Mouse (Mus musculus): Measurements from ENCODE around the gene Cept1. TPM values are rescaled to one million over a fixed set of nuclear protein-coding genes. Genes with fewer than 3 reads are reported as not detected.

Cept1 gene
- polyA plus RNA-seq, 1 experiment from 2014 or later: 57.4 TPM

- H3K4me3 ChIP-seq (ENCODE audit: low read depth, low read length): no peak overlapping the region
- WGBS: 90% methylated on average over 8 of the region's 8 CpGs
These were observed 54.4 kb downstream of the Cept1 start for GRCm38 (mm10) chr3:106493202-106493601.

GRCm38 (mm10) chr3:106492723-106493122 lies 54.9 kb downstream of the Cept1 start:
- Histone ChIP-seq H3K4me2 (ENCODE audit: low read depth, low read length) (no peak overlapping the region), H3K27ac (replicated peaks; ENCODE audit: low read depth, low read length) (no peak overlapping the region), H3K4me3 (ENCODE audit: low read depth, low read length) (no peak overlapping the region), H3K27me3 (ENCODE audit: control insufficient read depth, insufficient read depth, low read length) (no peaks in the 10 kb centered on the region), H3K9ac (replicated peaks; ENCODE audit: low read length) (no peak overlapping the region), H3K36me3 (replicated peaks; ENCODE audit: control insufficient read depth, insufficient read depth, low read depth, low read length) (no peaks in the 10 kb centered on the region), H3K9me3 (replicated peaks; ENCODE audit: control insufficient read depth, low read length) (no peaks in the 10 kb centered on the region), H3K4me1 (ENCODE audit: control insufficient read depth, insufficient read depth, low read length) (no peaks in the 10 kb centered on the region)
- ATAC-seq (replicated peaks; ENCODE audit: insufficient number of reproducible peaks, low FRiP score, low TSS enrichment, low read depth) (no peak), DNase-seq (ENCODE audit: low spot score) (no peak)
- 82% methylated on average over 1 of the region's 1 CpGs for WGBS

More at GRCm38 (mm10) chr3:106493202-106493601, 54.4 kb downstream of the Cept1 start:
- Histone ChIP-seq H3K27ac (replicated peaks; ENCODE audit: low read depth, low read length) (no peak overlapping the region), H3K9me3 (replicated peaks; ENCODE audit: control insufficient read depth, low read length) (no peaks in the 10 kb centered on the region), H3K4me1 (ENCODE audit: control insufficient read depth, insufficient read depth, low read length) (no peaks in the 10 kb centered on the region), H3K36me3 (replicated peaks; ENCODE audit: control insufficient read depth, insufficient read depth, low read depth, low read length) (no peaks in the 10 kb centered on the region), H3K9ac (replicated peaks; ENCODE audit: low read length) (no peak overlapping the region), H3K4me2 (ENCODE audit: low read depth, low read length) (no peak overlapping the region), H3K27me3 (ENCODE audit: control insufficient read depth, insufficient read depth, low read length) (no peaks in the 10 kb centered on the region)
- DNase-seq (ENCODE audit: low spot score) (no peak), ATAC-seq (replicated peaks; ENCODE audit: insufficient number of reproducible peaks, low FRiP score, low TSS enrichment, low read depth) (no peak)

- Histone ChIP-seq H3K9ac (replicated peaks; ENCODE audit: low read length) (no peak overlapping the region), H3K27ac (replicated peaks; ENCODE audit: low read depth, low read length) (no peak overlapping the region), H3K27me3 (ENCODE audit: control insufficient read depth, insufficient read depth, low read length) (no peaks in the 10 kb centered on the region), H3K4me1 (ENCODE audit: control insufficient read depth, insufficient read depth, low read length) (no peaks in the 10 kb centered on the region), H3K4me2 (ENCODE audit: low read depth, low read length) (no peak overlapping the region), H3K9me3 (replicated peaks; ENCODE audit: control insufficient read depth, low read length) (no peaks in the 10 kb centered on the region), H3K36me3 (replicated peaks; ENCODE audit: control insufficient read depth, insufficient read depth, low read depth, low read length) (no peaks in the 10 kb centered on the region), H3K4me3 (ENCODE audit: low read depth, low read length) (no peak overlapping the region)
- ATAC-seq (replicated peaks; ENCODE audit: insufficient number of reproducible peaks, low FRiP score, low TSS enrichment, low read depth): no peak
- WGBS: 81% methylated on average over 4 of the region's 4 CpGs
- DNase-seq (ENCODE audit: low spot score): no peak
These were observed 57.4 kb downstream of the Cept1 start for GRCm38 (mm10) chr3:106490239-106490638.

DNA sequence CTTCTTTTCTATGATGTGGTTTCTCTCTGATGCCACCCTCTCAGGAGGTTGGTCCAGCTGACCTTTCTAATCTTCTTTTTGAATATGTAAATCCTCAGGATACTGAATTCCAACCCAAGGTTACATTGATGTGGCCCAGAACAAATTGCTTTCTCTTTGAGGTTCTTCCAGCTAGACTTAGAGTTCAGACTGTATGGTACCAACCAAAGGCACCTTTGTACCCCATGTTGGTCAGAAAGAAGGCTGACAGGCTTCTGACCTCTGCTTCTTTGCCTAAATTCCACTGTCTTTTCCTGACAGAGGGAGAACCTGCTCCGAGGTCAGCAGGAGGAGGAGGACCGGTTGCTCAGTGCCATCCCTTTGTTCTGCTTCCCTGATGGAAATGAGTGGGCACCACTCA lies 60.1 kb downstream of the Cept1 start:
- H3K27me3 ChIP-seq (ENCODE audit: control insufficient read depth, insufficient read depth, low read length): no peaks in the 10 kb centered on the region
- ATAC-seq (replicated peaks; ENCODE audit: insufficient number of reproducible peaks, low FRiP score, low TSS enrichment, low read depth) (no peak), DNase-seq (ENCODE audit: low spot score) (no peak)
- H3K9me3 ChIP-seq (replicated peaks; ENCODE audit: control insufficient read depth, low read length): no peaks in the 10 kb centered on the region
- H3K4me1 ChIP-seq (ENCODE audit: control insufficient read depth, insufficient read depth, low read length): no peaks in the 10 kb centered on the region; the same call in 1 of the 2 replicates
- no peak overlapping the region for H3K27ac ChIP-seq (replicated peaks; ENCODE audit: low read depth, low read length)
- H3K4me2 ChIP-seq (ENCODE audit: low read depth, low read length): no peak overlapping the region
- H3K9ac ChIP-seq (replicated peaks; ENCODE audit: low read length): no peak overlapping the region
- H3K36me3 ChIP-seq (replicated peaks; ENCODE audit: control insufficient read depth, insufficient read depth, low read depth, low read length): no peaks in the 10 kb centered on the region
- WGBS: 86% methylated on average over 2 of the region's 2 CpGs
- no peak overlapping the region for H3K4me3 ChIP-seq (ENCODE audit: low read depth, low read length)

- Histone ChIP-seq H3K27me3 (ENCODE audit: control insufficient read depth, insufficient read depth, low read length) (peaks cover 2% of the 10 kb centered on the region; the same call in 1 of the 2 replicates), H3K9me3 (replicated peaks; ENCODE audit: control insufficient read depth, low read length) (no peaks in the 10 kb centered on the region), H3K4me2 (ENCODE audit: low read depth, low read length) (no peak overlapping the region), H3K4me3 (ENCODE audit: low read depth, low read length) (no peak overlapping the region), H3K27ac (replicated peaks; ENCODE audit: low read depth, low read length) (no peak overlapping the region), H3K36me3 (replicated peaks; ENCODE audit: control insufficient read depth, insufficient read depth, low read depth, low read length) (no peaks in the 10 kb centered on the region), H3K4me1 (ENCODE audit: control insufficient read depth, insufficient read depth, low read length) (no peaks in the 10 kb centered on the region; the same call in 1 of the 2 replicates), H3K9ac (replicated peaks; ENCODE audit: low read length) (no peak overlapping the region)
- 74% methylated on average over 5 of the region's 5 CpGs for WGBS
- DNase-seq (ENCODE audit: low spot score) (no peak), ATAC-seq (replicated peaks; ENCODE audit: insufficient number of reproducible peaks, low FRiP score, low TSS enrichment, low read depth) (no peak)
These were observed 61.8 kb downstream of the Cept1 start for GRCm38 (mm10) chr3:106485810-106486209.

DNA sequence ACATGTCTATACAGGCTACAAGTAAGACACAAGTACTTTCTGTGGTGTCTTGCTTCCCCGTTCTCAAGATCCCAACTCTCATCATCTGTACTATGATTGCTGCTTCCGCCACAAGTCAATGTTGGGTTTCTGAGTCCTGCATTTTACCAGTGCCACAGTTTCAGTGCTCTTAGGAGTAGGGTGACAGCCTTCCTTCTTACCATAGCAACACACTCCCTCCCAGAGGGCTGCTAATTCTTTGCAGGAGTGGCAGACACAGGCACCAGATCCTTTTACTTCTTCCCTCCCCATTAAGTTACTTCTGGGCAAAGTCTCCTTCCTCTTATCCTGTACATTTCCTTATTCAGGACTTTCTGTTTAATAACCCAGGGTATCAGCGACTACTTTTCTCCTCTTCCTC lies 62.7 kb downstream of the Cept1 start:
- H3K9ac ChIP-seq (replicated peaks; ENCODE audit: low read length): no peak overlapping the region
- no peak for DNase-seq (ENCODE audit: low spot score)
- no peaks in the 10 kb centered on the region for H3K36me3 ChIP-seq (replicated peaks; ENCODE audit: control insufficient read depth, insufficient read depth, low read depth, low read length)
- no peak overlapping the region for H3K27ac ChIP-seq (replicated peaks; ENCODE audit: low read depth, low read length)
- no peak for ATAC-seq (replicated peaks; ENCODE audit: insufficient number of reproducible peaks, low FRiP score, low TSS enrichment, low read depth)
- H3K4me3 ChIP-seq (ENCODE audit: low read depth, low read length): no peak overlapping the region
- no peaks in the 10 kb centered on the region for H3K9me3 ChIP-seq (replicated peaks; ENCODE audit: control insufficient read depth, low read length)
- H3K27me3 ChIP-seq (ENCODE audit: control insufficient read depth, insufficient read depth, low read length): peaks cover 2% of the 10 kb centered on the region; the same call in 1 of the 2 replicates
- 85% methylated on average over 3 of the region's 3 CpGs for WGBS
- no peaks in the 10 kb centered on the region; the same call in 1 of the 2 replicates for H3K4me1 ChIP-seq (ENCODE audit: control insufficient read depth, insufficient read depth, low read length)
- H3K4me2 ChIP-seq (ENCODE audit: low read depth, low read length): no peak overlapping the region

GRCm38 (mm10) chr3:106483796-106484405 lies 63.7 kb downstream of the Cept1 start:
- Histone ChIP-seq H3K36me3 (replicated peaks; ENCODE audit: control insufficient read depth, insufficient read depth, low read depth, low read length) (no peaks in the 10 kb centered on the region), H3K4me1 (ENCODE audit: control insufficient read depth, insufficient read depth, low read length) (no peaks in the 10 kb centered on the region; the same call in 1 of the 2 replicates), H3K27ac (replicated peaks; ENCODE audit: low read depth, low read length) (no peak overlapping the region), H3K9ac (replicated peaks; ENCODE audit: low read length) (no peak overlapping the region), H3K4me3 (ENCODE audit: low read depth, low read length) (no peak overlapping the region), H3K4me2 (ENCODE audit: low read depth, low read length) (no peak overlapping the region), H3K27me3 (ENCODE audit: control insufficient read depth, insufficient read depth, low read length) (peaks cover 2% of the 10 kb centered on the region; the same call in 1 of the 2 replicates), H3K9me3 (replicated peaks; ENCODE audit: control insufficient read depth, low read length) (no peaks in the 10 kb centered on the region)
- no peak for ATAC-seq (replicated peaks; ENCODE audit: insufficient number of reproducible peaks, low FRiP score, low TSS enrichment, low read depth)
- 62% methylated on average over 4 of the region's 4 CpGs for WGBS
- DNase-seq (ENCODE audit: low spot score): no peak

DNA sequence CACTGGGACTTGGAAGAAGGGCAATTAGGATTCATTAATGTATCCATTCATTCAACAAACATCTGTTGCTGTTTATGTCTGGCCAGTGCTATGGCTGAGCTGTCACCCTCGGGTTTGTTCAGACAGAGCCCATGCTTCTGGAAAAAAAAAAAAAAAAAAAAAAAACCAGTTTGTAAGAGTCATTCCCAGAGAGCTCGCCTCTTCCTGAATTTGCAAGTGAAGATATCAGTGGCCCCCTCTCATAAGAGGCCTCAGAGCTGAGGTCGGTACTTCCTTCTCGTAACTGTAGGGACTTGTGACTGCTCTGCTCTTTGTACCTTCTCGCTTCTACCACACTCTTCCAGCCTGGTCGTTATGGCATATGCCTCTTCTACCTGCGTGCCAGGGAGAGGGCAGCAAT lies 64.3 kb downstream of the Cept1 start:
- Histone ChIP-seq H3K27me3 (ENCODE audit: control insufficient read depth, insufficient read depth, low read length) (peaks cover 2% of the 10 kb centered on the region; the same call in 1 of the 2 replicates), H3K4me1 (ENCODE audit: control insufficient read depth, insufficient read depth, low read length) (no peaks in the 10 kb centered on the region; the same call in 1 of the 2 replicates), H3K36me3 (replicated peaks; ENCODE audit: control insufficient read depth, insufficient read depth, low read depth, low read length) (no peaks in the 10 kb centered on the region), H3K9ac (replicated peaks; ENCODE audit: low read length) (no peak overlapping the region), H3K27ac (replicated peaks; ENCODE audit: low read depth, low read length) (no peak overlapping the region), H3K4me2 (ENCODE audit: low read depth, low read length) (no peak overlapping the region), H3K4me3 (ENCODE audit: low read depth, low read length) (no peak overlapping the region), H3K9me3 (replicated peaks; ENCODE audit: control insufficient read depth, low read length) (no peaks in the 10 kb centered on the region)
- ATAC-seq (replicated peaks; ENCODE audit: insufficient number of reproducible peaks, low FRiP score, low TSS enrichment, low read depth) (no peak), DNase-seq (ENCODE audit: low spot score) (no peak)
- 55% methylated on average over 7 of the region's 7 CpGs for WGBS
